Mouse (Mus musculus) urinary bladder, postnatal 14 days (tissue): ENCODE results near the gene Tspo2.

Source experiments
- DNase-seq: peaks from one replicate; pipeline ENCODE4 v3.0.0; 2021; ENCODE audit warnings: low spot score

Tspo2 gene

DNA sequence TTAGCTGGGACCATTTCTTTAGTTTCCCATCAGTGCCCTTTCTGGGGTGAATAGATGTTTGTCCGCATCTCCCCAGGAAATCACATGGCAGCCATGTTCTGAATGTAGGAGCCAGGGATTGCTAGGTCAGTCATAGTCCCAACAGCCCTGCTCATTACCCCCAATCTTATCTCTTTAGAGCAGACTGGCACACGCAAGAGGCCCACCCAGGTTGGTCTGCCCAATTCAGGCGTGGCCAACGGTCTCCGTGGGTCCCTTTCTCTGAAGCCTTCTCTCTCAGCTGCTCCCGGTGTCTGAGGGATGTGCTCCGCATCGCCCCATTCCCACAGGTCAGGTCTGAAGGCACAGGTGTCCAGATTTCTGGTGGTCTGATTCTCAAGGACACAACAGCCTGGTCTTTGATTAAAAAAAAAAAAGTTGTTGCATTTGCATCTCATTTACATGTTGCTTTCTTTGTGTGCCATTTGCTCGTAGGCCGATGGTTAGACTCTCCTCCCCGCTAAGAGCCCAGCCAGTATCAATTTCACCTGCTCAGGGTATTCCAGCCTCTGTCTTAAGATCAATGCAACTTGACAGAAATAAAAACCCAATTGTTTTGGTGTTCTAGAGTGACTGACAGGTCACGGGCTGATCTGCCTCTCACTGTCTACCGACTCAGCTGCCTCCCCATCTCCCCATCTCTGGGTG is 513 bp downstream of the Tspo2 start:
- DNase-seq = no peak

DNA sequence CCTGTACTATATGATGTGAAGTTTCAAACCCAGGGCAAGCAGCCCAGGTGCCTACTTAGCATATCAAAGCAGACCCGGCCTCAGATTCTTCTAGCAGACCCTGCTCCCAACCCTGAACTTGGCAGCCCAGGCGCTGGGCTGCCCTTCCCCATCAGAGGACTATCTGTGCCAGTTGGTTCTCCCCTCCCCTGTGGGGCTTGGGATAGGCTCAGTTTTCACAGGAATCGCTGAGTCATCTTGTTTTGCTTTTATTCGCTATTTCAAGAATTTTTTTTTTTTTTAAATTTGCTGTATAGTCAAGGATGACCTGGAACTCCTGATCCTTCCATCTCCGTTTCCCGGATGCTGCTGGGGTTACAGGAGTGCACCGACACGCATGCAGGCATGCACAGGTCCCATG is 3.6 kb downstream of the Tspo2 start:
- no peak for DNase-seq

DNA sequence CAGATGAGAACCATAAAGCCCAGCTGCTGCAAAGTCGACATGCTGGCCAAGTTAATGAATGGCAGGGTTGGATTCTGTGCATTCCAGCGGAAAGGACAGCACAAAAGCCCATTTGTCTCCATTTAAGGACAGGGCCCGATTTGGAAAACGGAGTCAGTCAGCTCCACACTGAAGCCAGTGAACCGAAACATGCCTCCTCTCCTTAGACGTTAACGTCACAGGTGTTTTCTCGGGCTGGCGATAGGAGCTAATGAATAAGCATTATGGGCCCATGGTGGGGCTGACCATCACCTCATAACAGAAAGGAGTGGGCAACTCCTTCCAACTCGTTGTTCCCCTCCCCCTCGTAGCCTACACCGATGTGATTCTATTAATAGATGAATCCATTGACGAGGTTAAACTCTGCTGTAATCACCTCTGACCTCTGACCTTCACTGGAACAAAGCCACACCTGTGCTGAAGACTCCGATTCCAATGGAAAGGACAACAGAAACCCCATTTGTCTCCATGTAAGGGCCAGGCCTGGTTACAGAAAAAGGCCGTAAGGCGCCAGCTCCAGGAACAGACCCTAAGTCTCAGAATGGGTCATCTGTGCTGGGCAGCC is 7.7 kb downstream of the Tspo2 start:
- no peak for DNase-seq

DNA sequence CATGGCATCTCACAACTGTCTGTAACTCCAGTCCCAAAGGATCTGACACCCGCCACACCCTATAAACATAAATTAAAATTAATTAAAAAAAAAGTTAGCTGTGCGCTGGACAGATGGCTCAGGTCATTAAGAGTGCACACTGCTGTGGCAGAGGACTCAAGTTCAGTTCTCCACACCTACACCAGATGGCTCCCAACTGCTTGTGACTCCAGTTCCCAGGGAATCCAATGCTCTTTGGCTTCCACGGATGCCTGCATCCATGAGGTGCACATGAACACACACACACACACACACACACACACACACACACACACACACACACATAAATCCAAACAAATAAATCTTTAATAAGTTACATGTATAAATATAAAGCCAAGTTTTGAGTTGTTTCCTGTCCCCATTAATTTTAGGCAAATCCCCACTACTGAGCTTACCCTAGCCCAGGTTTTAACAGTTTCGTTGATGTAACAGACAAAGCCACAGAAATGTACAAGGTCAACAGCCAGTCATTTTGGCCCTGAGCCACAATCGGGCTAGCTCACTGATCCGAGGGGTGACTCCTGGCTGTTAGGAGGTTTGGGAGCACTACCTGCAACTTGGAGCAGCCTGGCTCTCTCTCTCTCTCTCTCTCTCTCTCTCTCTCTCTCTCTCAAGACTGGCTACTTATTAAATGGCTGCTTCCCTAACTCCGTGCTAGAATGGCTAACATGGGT is 8.4 kb downstream of the Tspo2 start:
- DNase-seq = no peak

DNA sequence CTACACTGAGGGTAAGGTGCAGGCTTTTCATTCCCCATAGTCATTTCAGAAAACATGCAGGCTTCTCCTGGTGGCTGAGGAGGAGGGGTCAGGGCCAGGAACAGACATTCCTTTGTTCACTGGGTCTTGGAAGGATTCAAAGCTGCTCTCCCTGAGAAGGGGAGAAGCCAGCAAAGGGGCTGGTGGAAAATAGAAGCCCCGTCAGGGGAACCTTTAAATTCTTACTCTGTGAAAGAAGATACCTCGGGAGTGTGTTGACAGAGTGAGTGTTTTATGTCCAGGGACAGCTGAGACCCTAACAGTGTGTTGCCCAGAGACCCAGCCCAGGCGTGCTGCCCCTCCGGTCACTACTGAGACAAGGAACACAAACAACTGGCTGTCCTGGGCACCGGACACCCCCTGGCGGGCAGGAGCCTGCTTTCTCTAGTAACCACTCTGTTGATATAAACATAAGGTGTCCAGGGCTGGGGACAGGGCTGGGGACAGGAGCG is 13.9 kb downstream of the Tspo2 start:
- DNase-seq = no peak

DNA sequence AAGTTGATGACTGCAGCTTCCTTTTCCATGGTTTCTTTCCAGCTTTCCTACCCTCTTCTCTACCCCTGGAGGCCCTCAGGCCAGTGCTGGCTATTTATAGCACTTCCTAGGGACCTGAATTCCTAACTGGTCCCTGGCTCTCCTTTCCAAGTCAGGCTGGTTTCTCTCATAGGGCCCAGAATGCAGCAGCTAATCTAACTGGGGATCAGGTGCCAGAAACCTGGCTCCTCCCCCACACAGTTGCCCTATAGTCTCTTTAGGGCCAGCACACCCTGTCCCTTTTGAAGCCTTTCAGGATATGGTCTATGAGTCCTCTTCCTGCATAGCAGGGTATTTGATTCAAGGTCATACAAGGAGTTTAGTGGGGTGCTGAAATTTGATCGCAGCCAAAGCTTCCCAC is 14.8 kb downstream of the Tspo2 start:
- no peak for DNase-seq

DNA sequence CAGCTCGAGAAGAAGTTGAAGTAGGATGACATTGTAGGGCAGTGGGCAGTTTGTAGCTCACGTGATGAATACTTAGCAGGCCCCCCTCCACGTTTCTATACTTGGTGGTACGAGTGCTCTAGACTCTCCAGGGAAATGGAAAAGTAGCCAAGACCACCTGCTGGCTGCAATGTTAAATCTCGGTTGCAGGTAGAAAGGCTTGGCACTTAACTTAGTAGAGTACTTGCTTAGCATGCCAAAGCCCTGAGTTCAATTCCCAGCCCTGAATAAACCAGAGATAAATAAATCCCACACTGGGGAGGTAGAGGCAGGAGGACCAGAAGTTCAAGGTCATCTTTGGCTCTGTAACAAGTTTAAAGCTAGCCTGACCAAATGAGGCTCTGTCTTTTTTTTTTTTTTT is 16.8 kb downstream of the Tspo2 start:
- no peak for DNase-seq

DNA sequence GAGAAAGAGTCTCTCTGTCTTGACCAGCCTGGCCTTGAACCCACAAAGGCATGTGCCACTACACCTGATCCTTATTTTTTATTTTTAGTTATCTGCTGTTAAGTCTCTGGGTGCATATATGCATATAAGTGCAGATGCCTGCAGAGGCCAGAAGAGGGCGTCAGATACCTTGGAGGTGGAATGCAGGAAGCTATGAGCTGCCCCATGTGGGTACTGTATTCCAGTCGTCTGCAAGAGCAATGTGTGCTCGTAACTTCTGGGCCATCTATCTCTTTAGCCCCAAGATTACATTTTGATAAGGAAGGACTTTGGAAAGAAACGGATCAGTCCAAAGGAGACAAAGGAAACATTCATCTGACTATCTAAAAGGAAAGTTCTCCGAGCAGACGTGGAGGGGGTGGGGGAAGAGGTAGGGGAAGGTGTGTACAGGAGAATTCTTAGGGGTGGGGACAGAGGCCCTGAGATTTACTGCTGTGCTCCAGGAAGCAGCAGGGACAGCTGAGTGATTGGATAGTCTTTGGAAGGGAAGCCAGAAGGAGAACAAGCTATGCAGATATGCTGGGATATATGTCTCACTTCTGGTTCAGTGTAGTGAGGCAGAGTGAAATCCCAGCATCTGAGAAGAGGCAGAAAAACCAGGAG is 17.5 kb downstream of the Tspo2 start:
- no peak for DNase-seq

DNA sequence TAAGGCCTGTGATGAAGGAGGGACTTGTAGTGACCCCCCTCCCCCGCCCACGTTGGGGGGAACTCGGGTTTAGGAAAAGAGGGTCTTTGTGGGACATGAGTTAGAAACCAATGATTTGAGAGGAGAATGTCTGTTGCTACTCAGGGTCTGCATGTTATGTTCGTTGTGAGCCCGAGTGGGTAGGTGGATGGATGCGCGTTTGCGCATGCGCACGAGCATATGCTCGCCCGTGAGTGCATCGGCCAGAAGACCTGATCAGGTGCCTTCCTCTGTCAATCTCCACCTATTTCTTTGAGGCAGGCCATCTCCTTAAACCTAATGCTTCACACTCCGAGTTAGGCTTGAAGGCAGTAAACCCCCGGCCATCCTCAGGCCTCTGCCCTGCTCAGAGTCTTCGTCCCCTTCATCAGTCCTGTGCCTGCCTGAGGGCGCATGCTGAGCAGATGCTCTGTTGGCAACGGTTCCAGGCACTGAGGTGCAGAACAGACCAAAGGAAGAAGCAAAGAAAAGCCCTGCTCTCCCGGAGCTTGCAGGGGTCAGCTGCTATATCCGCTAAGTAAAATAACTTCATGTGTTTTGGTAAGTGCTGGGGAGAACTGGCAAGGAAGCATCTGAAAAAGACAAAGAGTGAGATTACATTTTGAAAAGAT is 18.2 kb downstream of the Tspo2 start:
- DNase-seq = no peak

DNA sequence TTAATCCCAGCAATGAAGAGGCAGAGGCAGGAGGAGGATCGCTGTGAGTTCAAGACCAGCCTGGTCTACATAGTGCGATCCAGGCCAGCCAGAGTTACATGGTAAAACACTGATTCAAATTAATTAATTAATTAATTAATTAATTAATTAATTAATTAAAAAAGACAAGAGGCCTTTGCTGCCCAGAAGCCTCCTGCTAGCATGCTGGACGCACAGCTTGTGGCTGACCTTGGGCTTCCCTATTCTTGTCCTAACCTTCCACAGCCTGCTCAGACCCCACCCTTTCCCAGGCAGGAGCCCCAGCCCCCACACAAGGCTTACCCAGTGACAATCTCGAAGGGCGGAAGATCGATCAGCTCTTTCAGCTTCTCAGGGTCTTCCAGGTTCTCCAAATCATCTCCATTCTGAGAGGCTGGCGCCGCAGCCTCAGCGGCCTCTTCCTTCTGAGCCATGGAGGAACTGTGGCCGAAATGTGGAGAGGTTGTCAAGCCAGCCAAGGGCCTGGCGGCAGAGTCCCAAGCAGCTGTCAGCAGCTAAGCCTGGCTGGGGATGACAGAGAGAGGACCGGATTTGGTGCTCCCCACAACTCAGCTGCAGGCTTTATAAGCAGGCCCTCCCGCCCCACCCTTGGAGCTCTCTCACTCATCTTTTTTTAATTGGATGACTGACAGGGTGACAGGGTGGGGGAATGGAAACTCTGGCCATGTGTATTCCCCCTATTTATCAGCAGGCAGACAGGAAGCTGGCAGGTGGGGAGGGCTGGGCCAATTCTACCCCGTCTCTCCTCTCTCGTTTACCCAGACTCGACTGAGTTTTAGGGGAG is 19.0 kb downstream of the Tspo2 start, which contains the start of gene Apobec2:
Gene Apobec2 (minus strand): TSS at position 773 of the 823 bp plus-strand sequence.
- DNase-seq = no peak

DNA sequence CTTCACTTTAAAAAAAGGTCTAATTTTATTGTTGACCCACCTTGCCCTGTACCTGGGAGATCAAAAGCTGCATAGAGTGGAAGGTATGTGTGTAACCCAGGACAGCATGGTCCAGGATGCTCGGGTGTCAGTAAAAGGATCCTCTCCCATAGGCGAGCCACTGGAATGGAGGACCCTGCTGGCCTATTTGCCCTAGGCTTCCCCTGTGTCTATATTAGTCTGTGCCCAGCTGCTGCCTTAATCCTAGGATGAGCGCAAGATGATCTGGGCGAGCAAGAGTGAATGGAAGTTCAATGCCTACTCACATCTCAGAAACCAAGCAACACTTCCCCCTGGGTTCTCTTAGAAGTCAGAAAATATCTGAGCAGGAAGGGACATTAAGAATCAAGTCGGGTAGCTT is 20.3 kb downstream of the Tspo2 start:
- DNase-seq = no peak

DNA sequence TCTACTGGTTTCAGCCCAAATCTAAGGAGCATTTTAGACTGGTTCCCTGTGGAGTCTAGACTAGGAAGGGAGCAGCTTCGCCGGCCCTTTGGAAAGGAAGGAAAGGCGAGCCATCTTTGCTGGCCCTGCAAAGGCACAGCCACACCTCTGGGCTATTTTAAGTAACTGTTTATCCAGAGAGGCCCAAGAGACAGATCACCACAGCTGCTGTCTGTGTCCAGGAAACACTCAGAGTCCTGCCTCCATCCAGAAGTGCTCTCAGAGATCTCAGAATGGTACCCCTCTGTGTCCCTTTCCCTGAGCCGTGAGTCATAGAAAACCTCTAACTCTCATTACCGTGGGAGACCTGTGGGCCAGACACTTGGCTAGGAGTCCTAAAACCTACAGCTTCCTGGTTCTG is 20.9 kb downstream of the Tspo2 start:
- no peak for DNase-seq

DNA sequence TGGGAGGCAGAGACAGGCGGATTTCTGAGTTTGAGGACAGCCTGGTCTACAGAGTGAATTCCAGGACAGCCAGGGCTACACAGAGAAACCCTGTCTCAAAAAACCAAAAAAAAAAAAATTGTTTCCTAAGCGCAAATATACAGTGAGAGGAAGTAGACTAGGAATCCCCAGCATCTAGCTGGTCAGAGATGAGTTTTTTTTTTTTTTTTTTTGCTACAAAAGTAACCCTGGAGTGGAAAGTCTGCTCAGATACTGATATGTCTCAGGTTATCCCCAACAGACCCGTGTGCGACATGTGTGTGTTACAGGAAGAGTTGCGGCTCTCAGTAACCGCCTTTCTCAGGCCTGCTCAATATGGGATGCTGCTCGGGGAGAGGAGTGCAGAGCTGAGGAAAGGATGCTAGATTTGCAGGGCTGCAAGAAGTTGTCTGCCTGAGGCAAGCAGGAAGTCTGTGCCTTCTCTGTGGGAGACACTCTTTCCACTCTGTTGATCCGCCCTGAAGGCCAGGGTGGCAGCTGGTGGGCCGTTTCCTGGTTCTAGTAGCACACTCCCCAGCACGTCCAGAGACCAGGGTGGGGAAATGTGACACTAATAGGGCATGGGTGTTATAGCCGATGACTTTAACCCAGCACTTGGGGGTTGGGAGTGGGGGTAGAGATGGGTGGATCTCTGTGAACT is 23.3 kb downstream of the Tspo2 start:
- DNase-seq = no peak

DNA sequence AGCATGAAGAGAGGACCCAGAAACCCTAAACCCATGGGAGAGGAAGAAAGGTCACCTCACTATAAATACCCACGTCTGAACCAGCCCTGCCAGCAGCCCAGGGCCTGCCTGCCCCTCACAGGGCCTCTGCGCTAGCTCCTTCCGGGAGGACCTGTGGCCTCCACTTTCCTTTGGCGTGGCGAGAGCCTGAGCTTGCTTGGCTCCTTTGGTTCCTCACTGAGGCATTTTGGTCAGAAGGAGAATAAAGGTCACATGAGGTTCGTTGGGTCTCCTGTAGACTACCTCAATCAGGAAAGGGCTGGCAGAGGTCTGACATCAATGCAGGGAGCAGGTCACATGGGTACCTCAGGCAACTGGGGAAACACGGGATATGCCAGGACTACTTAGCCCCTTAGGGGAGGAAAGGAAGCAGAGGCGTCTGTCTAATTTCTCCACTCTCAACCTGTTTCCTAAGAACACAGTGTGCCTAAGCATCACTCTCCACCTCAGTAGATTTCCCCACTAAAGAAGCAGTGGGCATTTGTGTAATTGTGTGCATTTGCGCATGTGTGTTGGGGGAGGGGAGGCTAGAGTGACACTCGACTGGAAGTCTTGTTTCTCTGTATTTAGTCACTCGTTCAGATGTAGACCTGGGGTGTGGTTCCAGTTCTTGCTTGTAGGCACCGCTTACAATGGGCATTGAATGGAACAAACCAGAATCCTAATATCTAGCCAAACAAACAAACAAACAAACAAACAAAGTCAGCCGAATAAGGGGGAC is 24.2 kb downstream of the Tspo2 start:
- no peak for DNase-seq

DNA sequence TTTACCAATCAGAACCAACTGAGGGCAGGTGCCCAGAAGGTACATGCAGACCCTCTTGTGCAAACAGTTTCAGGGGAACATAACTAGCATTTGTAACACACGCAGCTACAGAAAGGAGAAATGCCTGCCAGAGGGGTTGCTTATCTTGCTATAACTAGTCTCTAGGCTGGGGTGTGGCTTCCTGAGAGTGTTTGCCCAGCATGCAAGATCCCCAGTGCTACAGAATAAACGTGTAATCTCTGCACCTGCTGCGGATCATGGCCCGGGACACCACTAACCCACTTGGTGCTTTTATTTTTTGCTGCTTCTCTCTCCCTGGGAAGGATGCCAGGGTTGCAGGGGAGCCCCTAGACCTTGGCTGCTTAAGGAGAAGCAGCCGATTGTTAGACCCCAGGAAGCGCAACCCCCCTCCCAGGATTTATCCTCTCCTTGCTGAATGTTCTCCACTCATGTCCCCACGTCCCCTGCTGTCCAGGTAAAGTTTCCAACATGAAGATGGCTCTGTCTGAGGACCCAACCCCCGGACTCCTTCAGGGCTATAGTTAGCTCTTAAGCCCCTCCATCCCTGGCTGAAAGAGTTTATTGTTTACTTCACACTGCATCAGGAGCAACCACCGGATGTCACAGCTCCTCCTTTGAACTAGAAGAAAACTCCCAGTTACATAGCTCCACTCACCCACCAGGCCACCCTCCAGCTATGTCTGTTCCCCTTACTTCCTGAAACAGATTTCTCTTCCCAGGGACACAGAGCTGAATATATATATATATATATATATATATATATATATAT is 25.3 kb downstream of the Tspo2 start:
- DNase-seq = no peak

DNA sequence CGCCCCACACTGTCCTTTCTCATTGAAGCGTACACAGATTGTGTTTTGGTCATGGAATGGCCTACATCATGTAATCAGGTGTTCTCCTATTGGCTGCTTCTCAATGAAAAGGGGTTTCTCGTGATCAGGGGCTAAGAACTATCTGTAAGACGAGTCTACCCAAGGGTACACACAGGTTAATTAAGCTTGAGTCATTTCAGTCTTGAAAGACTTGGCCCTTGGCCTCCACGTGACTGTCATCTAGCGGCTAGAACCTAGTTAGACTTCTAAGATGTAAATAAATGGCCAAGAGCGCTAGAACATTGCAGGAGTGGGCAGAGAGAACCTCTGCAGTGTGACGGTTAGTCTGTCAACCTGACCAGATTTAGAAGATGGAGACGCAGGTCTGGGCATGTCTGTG is 27.1 kb downstream of the Tspo2 start:
- DNase-seq = no peak

DNA sequence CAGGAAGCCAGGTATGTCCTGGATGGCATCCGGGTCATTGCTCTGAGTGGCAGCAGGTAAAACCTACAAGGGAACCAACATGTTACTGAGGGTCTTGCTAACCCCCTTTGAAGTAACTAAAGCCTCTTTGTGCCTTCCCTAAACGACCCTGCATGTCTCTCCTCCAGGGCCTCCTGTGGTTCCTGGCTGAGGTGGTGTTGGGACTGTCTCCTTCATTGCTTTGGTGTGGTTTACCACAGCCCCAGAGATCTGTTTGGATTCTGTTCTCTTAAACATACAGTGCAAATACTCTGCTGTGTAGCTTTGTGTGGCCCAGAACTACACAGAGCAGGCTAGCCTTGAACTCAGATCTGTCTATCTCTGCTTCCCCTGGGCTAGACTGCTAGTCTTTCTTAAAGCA is 31.8 kb downstream of the Tspo2 start:
- DNase-seq = no peak

DNA sequence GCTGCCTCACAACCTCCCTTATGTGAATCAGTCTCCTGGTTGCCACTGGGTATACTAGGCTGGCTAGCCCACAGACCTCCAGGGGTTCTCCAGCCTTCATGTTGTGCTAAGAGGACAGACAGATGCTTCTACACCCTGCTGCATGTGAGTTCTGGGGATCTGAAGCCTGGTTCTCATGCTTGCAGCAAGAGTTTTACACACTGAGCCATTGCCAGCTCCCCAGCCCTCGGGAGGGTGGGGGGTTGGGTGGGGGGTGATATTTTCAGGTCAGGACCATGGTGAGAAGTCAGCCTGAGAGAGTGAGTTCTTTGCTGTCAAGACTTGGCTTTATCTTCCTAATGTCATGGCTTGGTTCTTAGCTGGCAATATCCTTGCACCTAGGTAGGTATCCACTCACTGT is 32.5 kb downstream of the Tspo2 start:
- DNase-seq = no peak

DNA sequence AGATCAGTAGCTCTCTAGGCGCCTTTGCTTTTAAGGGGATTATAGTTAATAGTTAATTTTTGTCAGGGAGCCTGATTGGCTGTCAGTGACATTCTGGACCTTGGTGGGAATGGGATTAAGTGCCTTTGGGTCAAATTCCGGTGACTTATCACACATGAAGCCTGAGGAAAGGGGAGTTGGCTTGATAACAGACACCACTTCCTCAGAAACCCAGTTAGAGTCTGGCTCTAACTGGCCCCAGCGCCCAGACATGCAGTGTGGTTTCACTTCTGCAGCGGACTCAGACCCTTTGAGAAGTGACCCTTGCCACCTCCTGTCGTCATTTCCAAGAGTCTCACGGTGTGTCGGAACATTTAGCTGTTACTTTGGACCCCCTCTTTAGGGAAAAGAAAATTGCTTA is 33.1 kb downstream of the Tspo2 start:
- no peak for DNase-seq
